Mouse (Mus musculus) testis, adult 2 months (tissue): ENCODE results near the gene Esrrg. TPM values are rescaled to one million over a fixed set of nuclear protein-coding genes. Genes with fewer than 3 reads are reported as not detected.

ENCODE experiments used
- H3K27ac ChIP-seq: fragments of 200-500 bp; 2 replicates; pipeline ENCODE4 v1.5.1; 2012; ENCODE audit warnings: low read depth, low read length; ENCODE audit not compliant: control insufficient read depth, insufficient read depth
- H3K27me3 ChIP-seq: fragments of 200-500 bp; 2 replicates; pipeline ENCODE4 v1.6.1; 2012; ENCODE audit warnings: mild to moderate bottlenecking, low read length, moderate library complexity; ENCODE audit not compliant: control insufficient read depth, insufficient read depth
- H3K36me3 ChIP-seq: fragments of 200-500 bp; 2 replicates; pipeline ENCODE4 v1.6.1; 2012; ENCODE audit warnings: mild to moderate bottlenecking, low read length; ENCODE audit not compliant: control insufficient read depth, insufficient read depth
- H3K4me1 ChIP-seq: fragments of 200-500 bp; 2 replicates; pipeline ENCODE4 v1.6.1; 2012; ENCODE audit warnings: low read length; ENCODE audit not compliant: control insufficient read depth, insufficient read depth
- H3K4me3 ChIP-seq: fragments of 200-500 bp; 2 replicates; pipeline ENCODE4 v1.5.1; 2012; ENCODE audit warnings: low read depth, mild to moderate bottlenecking, low read length, moderate library complexity, mixed read lengths; ENCODE audit not compliant: control insufficient read depth
- CTCF ChIP-seq: fragments of 200-500 bp; IDR thresholded peaks from 2 replicates; pipeline ENCODE4 v1.5.1; 2012; ENCODE audit warnings: low read depth, mild to moderate bottlenecking, inconsistent platforms, low read length, moderate library complexity; ENCODE audit not compliant: control insufficient read depth, insufficient read depth, insufficient replicate concordance
- POLR2A ChIP-seq: fragments of 200-500 bp; IDR thresholded peaks from 2 replicates; pipeline ENCODE4 v1.6.1; 2012; ENCODE audit warnings: low read depth, mild to moderate bottlenecking, inconsistent platforms, low read length, moderate library complexity; ENCODE audit not compliant: control insufficient read depth
- polyA plus RNA-seq: library from polyadenylated mRNA; depleted of rRNA; stranded (reverse); fragments of >200 nt; gene quantifications from 2 replicates; pipeline ENCODE4 v1.2.3, GENCODE M21; 2012

Esrrg gene
- polyA plus RNA-seq, 1 experiment, result 0.28 TPM

DNA sequence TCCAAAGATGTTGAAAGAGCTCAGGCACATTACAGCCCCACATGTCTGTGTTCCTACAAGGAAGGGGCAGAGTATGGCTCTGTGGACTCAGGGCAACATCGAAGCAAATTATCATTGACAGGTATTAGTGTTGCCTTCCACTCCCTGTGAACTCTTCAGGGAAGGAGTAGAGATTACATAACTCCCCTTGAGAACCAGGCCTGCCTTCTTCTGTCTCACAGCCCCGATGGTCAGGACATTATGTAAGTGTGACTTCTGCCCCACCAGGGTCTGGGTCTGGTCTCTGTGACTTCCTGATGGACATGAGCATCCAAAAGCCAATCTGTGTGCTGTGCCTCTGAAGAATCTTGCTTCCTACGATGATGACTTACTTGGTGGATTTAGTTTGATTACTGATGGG is 438.6 kb downstream of the Esrrg start:
- H3K4me3 ChIP-seq, result no peak overlapping the region

DNA sequence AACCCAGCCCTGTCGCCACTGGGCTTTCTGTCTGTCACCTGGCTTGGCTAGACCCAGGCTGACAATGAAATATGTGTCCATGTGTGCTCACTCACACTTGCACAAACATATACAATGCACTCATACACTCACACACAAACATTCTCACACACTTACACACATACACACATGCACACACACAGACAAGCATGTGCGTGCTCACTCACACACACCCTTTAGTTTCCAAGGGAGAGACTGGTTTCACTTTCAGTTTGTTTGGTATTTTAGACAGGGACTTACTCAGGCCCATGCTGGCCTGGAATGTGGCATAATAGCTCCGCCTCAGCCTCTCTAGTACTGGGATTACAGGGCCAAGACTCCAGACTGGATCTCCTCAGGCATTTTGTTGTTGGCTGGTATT is 447.3 kb downstream of the Esrrg start:
- Histone ChIP-seq H3K4me1 (no peaks in the 10 kb centered on the region), H3K4me3 (no peak overlapping the region), H3K27me3 (no peaks in the 10 kb centered on the region), H3K36me3 (no peaks in the 10 kb centered on the region), H3K27ac (no peak overlapping the region)
- no peak for TF ChIP-seq CTCF
- no peak for TF ChIP-seq POLR2A

More for the DNA sequence above, 438.6 kb downstream of the Esrrg start:
- Histone ChIP-seq H3K36me3 (no peaks in the 10 kb centered on the region), H3K27me3 (no peaks in the 10 kb centered on the region), H3K27ac (no peak overlapping the region), H3K4me1 (no peaks in the 10 kb centered on the region)
- TF ChIP-seq CTCF (no peak), POLR2A (no peak)

DNA sequence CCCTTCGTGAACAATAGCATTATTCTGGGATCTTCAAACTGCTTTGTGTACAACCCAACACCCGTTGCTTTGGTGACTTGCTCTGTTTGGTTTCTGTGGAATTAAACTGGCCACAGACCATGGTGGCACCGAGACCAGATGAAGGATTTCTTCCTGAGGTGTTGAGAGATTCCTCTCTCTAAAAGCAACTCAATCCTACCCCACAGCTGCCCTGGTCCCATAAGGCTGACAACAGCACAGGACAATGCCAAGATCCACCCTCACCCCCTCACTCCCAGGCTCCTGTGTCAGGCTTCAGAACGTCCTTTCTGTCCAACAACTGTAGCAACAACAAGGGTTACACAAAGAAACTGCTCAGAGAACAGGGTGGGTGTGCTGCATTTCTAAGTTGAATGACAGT is 449.3 kb downstream of the Esrrg start:
- Histone ChIP-seq H3K4me3 (no peak overlapping the region), H3K27me3 (no peaks in the 10 kb centered on the region), H3K27ac (no peak overlapping the region), H3K4me1 (no peaks in the 10 kb centered on the region), H3K36me3 (no peaks in the 10 kb centered on the region)
- TF ChIP-seq CTCF, result no peak
- no peak for TF ChIP-seq POLR2A

DNA sequence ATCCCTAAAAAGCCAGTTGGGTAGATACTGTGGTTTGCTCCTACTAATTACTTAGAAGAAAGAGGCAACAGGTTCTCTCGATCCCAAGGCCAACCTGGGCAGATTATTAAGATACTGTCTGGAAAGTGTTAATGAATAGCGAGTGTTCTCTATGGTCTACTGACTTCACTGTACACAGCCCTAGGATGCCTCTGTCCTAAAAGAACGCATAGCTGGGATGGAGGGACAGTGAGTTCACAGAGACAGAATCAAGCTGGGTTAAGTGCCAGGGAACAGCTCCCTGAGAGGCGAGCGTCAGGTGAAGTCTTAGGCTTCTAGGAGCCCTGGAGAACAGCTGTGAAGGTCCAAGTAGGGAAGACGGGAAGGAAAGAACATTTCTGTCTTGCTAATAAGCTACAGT is 450.4 kb downstream of the Esrrg start:
- Histone ChIP-seq H3K4me1 (no peaks in the 10 kb centered on the region), H3K4me3 (no peak overlapping the region), H3K27me3 (no peaks in the 10 kb centered on the region), H3K36me3 (no peaks in the 10 kb centered on the region), H3K27ac (no peak overlapping the region)
- TF ChIP-seq POLR2A (no peak), CTCF (no peak)

DNA sequence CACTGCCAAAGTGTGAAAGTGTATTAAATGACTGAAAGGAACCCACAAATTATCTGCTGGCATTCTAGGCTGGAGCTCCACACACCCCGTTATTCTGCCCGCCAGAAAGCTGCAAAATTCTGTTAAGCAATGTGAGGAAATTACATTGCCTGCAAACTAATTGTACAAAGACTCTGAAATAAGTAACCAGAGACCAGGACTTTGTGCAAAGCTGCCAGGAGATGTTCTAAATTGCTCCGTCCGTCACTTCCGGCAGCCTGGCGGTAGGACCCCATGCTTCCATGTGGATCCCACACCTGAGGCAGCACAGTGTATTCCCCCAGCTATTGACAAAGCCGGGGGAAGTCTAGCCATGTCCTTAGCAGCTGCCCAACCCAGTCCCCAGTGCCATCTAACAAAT is 451.9 kb downstream of the Esrrg start:
- TF ChIP-seq CTCF (no peak), POLR2A (no peak)

DNA sequence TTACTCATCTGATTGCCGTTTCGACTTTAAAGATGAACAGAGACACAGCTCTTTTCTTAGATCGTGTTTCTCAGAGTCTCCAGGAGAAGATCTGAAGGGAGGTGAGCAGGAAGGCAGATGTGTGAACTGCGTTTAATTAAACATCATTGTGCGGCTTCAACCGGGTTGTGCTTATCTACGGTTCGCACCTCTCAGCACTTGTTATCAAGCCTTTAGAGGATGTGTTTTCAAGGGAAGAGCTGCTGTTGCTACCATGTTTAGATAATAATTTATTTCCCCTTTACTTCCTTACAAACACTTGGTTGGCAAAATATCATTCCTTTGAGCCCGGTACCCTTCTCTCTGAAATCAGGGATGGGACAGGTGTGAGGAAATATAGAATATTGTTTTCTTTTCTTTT is 460.2 kb downstream of the Esrrg start:
- TF ChIP-seq POLR2A (no peak), CTCF (no peak)
- H3K4me3 ChIP-seq, result no peak overlapping the region
- H3K27ac ChIP-seq, result no peak overlapping the region
- H3K4me1 ChIP-seq, result no peaks in the 10 kb centered on the region
- H3K27me3 ChIP-seq, result no peaks in the 10 kb centered on the region
- H3K36me3 ChIP-seq, result no peaks in the 10 kb centered on the region

More for the DNA sequence above, 451.9 kb downstream of the Esrrg start:
- H3K27ac ChIP-seq, result no peak overlapping the region
- no peaks in the 10 kb centered on the region for H3K27me3 ChIP-seq
- H3K4me1 ChIP-seq, result no peaks in the 10 kb centered on the region
- no peaks in the 10 kb centered on the region for H3K36me3 ChIP-seq
- H3K4me3 ChIP-seq, result no peak overlapping the region

DNA sequence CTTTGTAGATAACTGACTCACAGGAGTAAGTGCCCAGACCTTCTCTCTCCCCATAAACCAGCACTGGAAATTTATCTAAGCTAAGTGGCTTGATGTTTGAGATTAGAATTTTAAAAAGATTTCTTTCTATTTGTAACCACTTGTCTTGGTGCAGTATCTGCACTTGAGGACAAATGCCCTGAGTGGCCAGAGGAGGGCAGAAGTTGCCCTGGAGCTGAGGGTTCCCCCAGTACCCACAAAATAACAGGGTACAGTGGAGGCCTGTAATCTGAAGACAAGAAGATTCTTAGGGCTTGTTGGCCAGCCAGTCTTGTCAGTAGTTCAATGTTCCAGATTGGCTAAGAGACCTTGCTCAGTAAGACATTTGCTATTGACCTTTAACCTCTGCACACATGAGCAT is 461.3 kb downstream of the Esrrg start:
- no peak overlapping the region for H3K27ac ChIP-seq
- H3K36me3 ChIP-seq, result no peaks in the 10 kb centered on the region
- H3K27me3 ChIP-seq, result no peaks in the 10 kb centered on the region
- no peaks in the 10 kb centered on the region for H3K4me1 ChIP-seq
- TF ChIP-seq CTCF (no peak), POLR2A (no peak)
- H3K4me3 ChIP-seq, result no peak overlapping the region

DNA sequence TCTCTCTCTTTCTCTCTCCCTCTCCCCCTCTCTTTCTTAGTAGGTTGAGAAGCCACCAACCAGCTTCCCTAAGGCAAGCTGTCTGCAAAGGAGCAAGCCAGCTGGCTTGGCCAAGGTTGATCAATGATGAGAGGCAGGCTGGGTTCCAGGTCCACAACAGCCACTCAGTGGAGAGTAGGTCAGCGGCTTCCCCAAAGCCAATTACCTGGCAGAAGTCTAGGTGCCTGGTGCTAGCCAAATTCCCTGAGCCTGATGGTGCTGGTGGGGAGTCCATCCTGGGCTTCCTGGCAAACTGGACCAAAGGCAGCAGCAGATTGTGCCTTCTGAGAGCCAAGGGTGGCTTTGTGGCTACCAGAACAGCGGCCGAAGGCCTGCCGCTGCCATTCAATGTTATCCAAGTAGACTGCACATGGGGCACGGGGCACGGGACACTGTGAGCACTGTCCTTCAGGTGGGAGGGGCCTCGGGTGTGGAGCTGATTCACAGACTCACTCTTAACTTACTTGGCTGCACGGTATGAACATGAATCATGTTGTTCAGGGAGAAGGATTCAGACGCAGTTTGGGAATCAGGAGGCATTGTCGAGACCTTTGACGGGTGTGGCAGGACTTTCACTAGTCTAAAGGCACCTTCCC is 469.1 kb downstream of the Esrrg start:
- Histone ChIP-seq H3K27ac (no peak overlapping the region), H3K36me3 (no peaks in the 10 kb centered on the region), H3K27me3 (no peaks in the 10 kb centered on the region), H3K4me1 (no peaks in the 10 kb centered on the region), H3K4me3 (no peak overlapping the region)
- TF ChIP-seq POLR2A (no peak), CTCF (no peak)
